Mouse (Mus musculus) liver, embryonic 16.5 days (tissue): Measurements from ENCODE around the gene Rps27l. TPM values are rescaled to one million over a fixed set of nuclear protein-coding genes. Genes with fewer than 3 reads are reported as not detected.

Source experiments
- ATAC-seq: fragments of 200-750 bp; cut with Nextera tagmentation; 2 replicates; pipeline ENCODE4 v1.8.0; 2017; ENCODE audit warnings: low read depth, mild to moderate bottlenecking, moderate number of reproducible peaks, moderate library complexity
- H3K27ac ChIP-seq: fragments of 300-500 bp; sonication (generic); 2 replicates; pipeline ENCODE4 v1.5.1; 2014; ENCODE audit warnings: mild to moderate bottlenecking, low read length
- H3K27me3 ChIP-seq: fragments of 300-500 bp; sonication (generic); 2 replicates; pipeline ENCODE4 v1.6.1; 2014; ENCODE audit warnings: low read depth, low read length, mixed read lengths; ENCODE audit not compliant: control insufficient read depth, insufficient read depth
- H3K36me3 ChIP-seq: fragments of 300-500 bp; sonication (generic); 2 replicates; pipeline ENCODE4 v1.6.1; 2014; ENCODE audit warnings: mild to moderate bottlenecking; ENCODE audit not compliant: control insufficient read depth, insufficient read depth
- H3K4me1 ChIP-seq: fragments of 300-500 bp; sonication (generic); 2 replicates; pipeline ENCODE4 v1.6.1; 2014; ENCODE audit warnings: low read depth, low read length, mixed read lengths; ENCODE audit not compliant: control insufficient read depth
- H3K4me2 ChIP-seq: fragments of 300-500 bp; sonication (generic); 2 replicates; pipeline ENCODE4 v1.6.1; 2014; ENCODE audit warnings: low read depth, low read length, mixed read lengths
- H3K4me3 ChIP-seq: fragments of 300-500 bp; sonication (generic); 2 replicates; pipeline ENCODE4 v1.5.1; 2014; ENCODE audit warnings: low read depth, mild to moderate bottlenecking, low read length
- H3K9ac ChIP-seq: fragments of 300-500 bp; sonication (generic); 2 replicates; pipeline ENCODE4 v1.6.1; 2014; ENCODE audit warnings: low read depth, low read length
- H3K9me3 ChIP-seq: fragments of 300-500 bp; sonication (generic); replicated peaks from 2 replicates; pipeline ENCODE4 v1.6.1; 2016; ENCODE audit warnings: low read length; ENCODE audit not compliant: control insufficient read depth
- WGBS: fragments of 180-500 bp; shearing (Covaris S2); extraction: QIAGEN DNeasy Blood & Tissue Kit; methylation state at CpG from one replicate; pipeline ENCODE4 v1.1.7; 2014; ENCODE audit not compliant: insufficient replicate concordance; 5-methylcytosine and 5-hydroxymethylcytosine counted together
- polyA plus RNA-seq: library from polyadenylated mRNA; unstranded; fragments of >200 nt; fragmentation: Nextera tagmentation; extraction: Ambion mirVana; gene quantifications from 2 replicates; pipeline ENCODE4 v1.2.1, GENCODE M21; 2015

Gene Rps27l
- polyA plus RNA-seq, 1 experiment from 2014 or later: 406 TPM

- H3K27me3 ChIP-seq: no peaks in the 10 kb centered on the region
- no peak overlapping the region for H3K4me2 ChIP-seq
- no peak for ATAC-seq
- H3K4me1 ChIP-seq: no peaks in the 10 kb centered on the region
- H3K9me3 ChIP-seq: no peaks in the 10 kb centered on the region
- H3K9ac ChIP-seq: no peak overlapping the region
- H3K4me3 ChIP-seq: no peak overlapping the region
- 67% methylated on average over 3 of the region's 3 CpGs for WGBS
- H3K27ac ChIP-seq: no peak overlapping the region
- no peaks in the 10 kb centered on the region for H3K36me3 ChIP-seq
Measured at GRCm38 (mm10) chr9:66961478-66961877, 15.6 kb downstream of the Rps27l start.

DNA sequence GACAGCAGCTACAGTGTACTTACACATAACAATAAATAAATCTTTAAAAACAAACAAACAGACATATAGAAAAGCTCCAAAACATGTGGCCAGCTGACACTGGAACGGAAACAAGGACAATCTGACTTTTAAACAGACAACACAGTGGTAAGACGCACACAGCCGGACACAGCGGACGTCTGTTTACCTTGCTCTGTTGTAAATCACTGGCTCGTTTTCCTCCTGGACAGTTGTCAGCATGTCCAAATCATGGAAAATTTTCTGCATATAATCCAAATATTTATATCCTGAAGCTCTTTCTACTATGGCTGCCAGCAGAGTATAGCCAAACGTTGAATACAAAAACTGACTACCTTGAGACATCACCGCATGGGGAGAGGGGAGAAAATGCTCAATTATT is 21.6 kb downstream of the Rps27l start:
- Histone ChIP-seq H3K9ac (no peak overlapping the region), H3K4me2 (no peak overlapping the region), H3K9me3 (no peaks in the 10 kb centered on the region), H3K4me3 (no peak overlapping the region), H3K4me1 (no peaks in the 10 kb centered on the region), H3K27ac (no peak overlapping the region), H3K36me3 (peaks cover 7% of the 10 kb centered on the region; the same call in 1 of the 2 replicates), H3K27me3 (no peaks in the 10 kb centered on the region)
- 82% methylated on average over 8 of the region's 8 CpGs for WGBS
- ATAC-seq: no peak

- Histone ChIP-seq H3K4me3 (no peak overlapping the region), H3K27ac (no peak overlapping the region), H3K27me3 (no peaks in the 10 kb centered on the region), H3K9ac (no peak overlapping the region), H3K36me3 (peaks cover 7% of the 10 kb centered on the region; the same call in 1 of the 2 replicates), H3K4me1 (peaks cover 6% of the 10 kb centered on the region), H3K9me3 (no peaks in the 10 kb centered on the region), H3K4me2 (no peak overlapping the region)
- ATAC-seq: no peak
- WGBS: 83% methylated on average over 8 of the region's 8 CpGs
Measured at GRCm38 (mm10) chr9:66971116-66971515, 25.2 kb downstream of the Rps27l start.

GRCm38 (mm10) chr9:66974721-66975225 is 28.9 kb downstream of the Rps27l start:
- Histone ChIP-seq H3K36me3 (0 out of 2 replicates have a peak, but pooled peaks cover 2% of the 10 kb centered on the region), H3K4me2 (peak overlapping the region; percentile 100), H3K27ac (peak overlapping the region; percentile 89), H3K4me1 (peaks cover 6% of the 10 kb centered on the region), H3K4me3 (peak overlapping the region; percentile 90), H3K9ac (peak overlapping the region; percentile 81), H3K27me3 (no peaks in the 10 kb centered on the region), H3K9me3 (no peaks in the 10 kb centered on the region)
- ATAC-seq: peak; percentile 82
- 0% methylated on average over 41 of the region's 41 CpGs for WGBS

DNA sequence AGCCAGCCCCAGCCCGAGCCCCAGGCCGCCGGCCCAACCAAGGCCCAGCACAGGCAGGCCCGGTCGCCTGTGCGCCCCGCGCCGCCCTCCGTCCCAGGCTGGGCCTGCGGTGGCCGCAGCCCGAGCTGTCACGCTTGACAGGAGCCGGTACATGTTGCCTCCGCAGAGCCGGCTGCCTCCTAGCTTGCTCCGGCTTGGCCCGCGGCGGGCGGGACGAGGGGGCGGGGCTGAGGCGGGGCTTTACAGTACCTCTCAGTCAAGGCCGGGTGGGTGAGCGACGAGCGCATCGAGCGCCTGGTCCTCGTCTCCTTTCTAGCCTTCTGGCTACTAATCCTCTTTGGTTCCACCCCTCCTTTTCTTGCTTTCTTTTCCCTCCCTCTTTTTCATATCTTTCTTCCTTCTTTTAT is 29.4 kb downstream of the Rps27l start, which contains the start of gene Lactb:
Gene Lactb (minus strand): TSS at position 246 of the 407 bp plus-strand sequence.
- peak; percentile 98 for ATAC-seq
- no peaks in the 10 kb centered on the region for H3K27me3 ChIP-seq
- peak within 1 kb of the TSS; percentile 89 for H3K27ac ChIP-seq
- peak within 1 kb of the TSS; percentile 90 for H3K4me3 ChIP-seq
- WGBS: under 1% methylated on average over 30 of the region's 32 CpGs
- 0 out of 2 replicates have a peak, but pooled peaks cover under 1% of the 10 kb centered on the region for H3K36me3 ChIP-seq
- no peaks in the 10 kb centered on the region for H3K9me3 ChIP-seq
- peak within 1 kb of the TSS; percentile 81 for H3K9ac ChIP-seq
- peak within 1 kb of the TSS; percentile 100 for H3K4me2 ChIP-seq
- H3K4me1 ChIP-seq: peaks cover 6% of the 10 kb centered on the region

GRCm38 (mm10) chr9:66977121-66977520 is 31.2 kb downstream of the Rps27l start:
- Histone ChIP-seq H3K4me1 (peaks cover 8% of the 10 kb centered on the region), H3K9me3 (no peaks in the 10 kb centered on the region), H3K4me2 (no peak overlapping the region), H3K9ac (no peak overlapping the region), H3K4me3 (no peak overlapping the region), H3K27ac (no peak overlapping the region), H3K27me3 (no peaks in the 10 kb centered on the region), H3K36me3 (no peaks in the 10 kb centered on the region)
- no peak for ATAC-seq
- 67% methylated on average over 5 of the region's 5 CpGs for WGBS

DNA sequence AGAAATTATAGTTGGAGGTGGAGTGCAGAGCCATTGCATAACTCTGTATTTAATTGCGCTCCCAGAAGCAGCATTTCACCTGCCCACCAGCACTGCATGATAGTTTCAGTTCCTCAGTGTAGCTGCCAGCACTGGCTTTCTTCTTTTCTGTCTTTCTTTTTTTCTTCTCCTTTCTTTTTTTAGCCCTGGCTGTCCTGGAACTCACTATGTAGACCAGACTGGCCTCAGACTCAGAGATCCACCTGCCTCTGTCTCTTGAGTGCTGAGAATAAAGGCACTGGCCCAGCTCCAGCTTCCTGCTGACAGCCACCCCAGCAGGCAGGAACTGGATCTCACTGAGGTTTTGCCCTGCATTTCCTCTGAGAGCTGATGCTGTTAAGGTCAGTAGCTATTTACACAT is 32.1 kb downstream of the Rps27l start:
- Histone ChIP-seq H3K9ac (no peak overlapping the region), H3K27me3 (no peaks in the 10 kb centered on the region), H3K9me3 (no peaks in the 10 kb centered on the region), H3K4me2 (no peak overlapping the region), H3K36me3 (no peaks in the 10 kb centered on the region), H3K27ac (no peak overlapping the region), H3K4me3 (no peak overlapping the region), H3K4me1 (peaks cover 8% of the 10 kb centered on the region)
- whole genome bisulfite sequencing: 57% methylated on average over 1 of the region's 1 CpGs
- ATAC-seq: no peak

GRCm38 (mm10) chr9:66978468-66978867 is 32.6 kb downstream of the Rps27l start:
- Histone ChIP-seq H3K27me3 (no peaks in the 10 kb centered on the region), H3K9me3 (no peaks in the 10 kb centered on the region), H3K36me3 (no peaks in the 10 kb centered on the region), H3K4me3 (no peak overlapping the region), H3K9ac (no peak overlapping the region), H3K27ac (no peak overlapping the region), H3K4me2 (no peak overlapping the region), H3K4me1 (peaks cover 8% of the 10 kb centered on the region)
- no peak for ATAC-seq
- WGBS: 54% methylated on average over 1 of the region's 1 CpGs

GRCm38 (mm10) chr9:66980458-66980857 is 34.6 kb downstream of the Rps27l start:
- no peak overlapping the region for H3K9ac ChIP-seq
- H3K4me1 ChIP-seq: peaks cover 5% of the 10 kb centered on the region
- H3K4me2 ChIP-seq: no peak overlapping the region
- no peak overlapping the region for H3K27ac ChIP-seq
- WGBS: 6% methylated on average over 5 of the region's 5 CpGs
- no peaks in the 10 kb centered on the region for H3K36me3 ChIP-seq
- peak; percentile 48; the same call in 1 of the 2 replicates for ATAC-seq
- H3K4me3 ChIP-seq: no peak overlapping the region
- H3K27me3 ChIP-seq: no peaks in the 10 kb centered on the region
- no peaks in the 10 kb centered on the region for H3K9me3 ChIP-seq
